Mouse (Mus musculus) heart, embryonic 13.5 days (tissue): ENCODE measurements around the gene Wdr61. TPM values are rescaled to one million over a fixed set of nuclear protein-coding genes. Genes with fewer than 3 reads are reported as not detected.

Experiments used
- ATAC-seq: fragments of 200-750 bp; cut with Nextera tagmentation; 2 replicates; pipeline ENCODE4 v1.8.0; 2017; ENCODE audit warnings: moderate TSS enrichment; ENCODE audit not compliant: insufficient number of reproducible peaks, low FRiP score, low TSS enrichment; ENCODE audit errors: extremely low read depth
- H3K27ac ChIP-seq: fragments of 300-500 bp; sonication (generic); replicated peaks from 2 replicates; pipeline ENCODE4 v1.5.1; 2015; ENCODE audit warnings: moderate library complexity, mild to moderate bottlenecking, inconsistent platforms
- H3K27me3 ChIP-seq: fragments of 300-500 bp; sonication (generic); replicated peaks from 2 replicates; pipeline ENCODE4 v1.6.1; 2015; ENCODE audit warnings: mild to moderate bottlenecking, inconsistent platforms
- H3K36me3 ChIP-seq: fragments of 300-500 bp; sonication (generic); 2 replicates; pipeline ENCODE4 v1.6.1; 2015; ENCODE audit warnings: mild to moderate bottlenecking, inconsistent platforms
- H3K4me1 ChIP-seq: fragments of 300-500 bp; sonication (generic); 2 replicates; pipeline ENCODE4 v1.6.1; 2015; ENCODE audit warnings: inconsistent platforms
- H3K4me2 ChIP-seq: fragments of 300-500 bp; sonication (generic); 2 replicates; pipeline ENCODE4 v1.6.1; 2015; ENCODE audit warnings: inconsistent platforms, mild to moderate bottlenecking, moderate library complexity
- H3K4me3 ChIP-seq: fragments of 300-500 bp; sonication (generic); 2 replicates; pipeline ENCODE4 v1.5.1; 2015; ENCODE audit warnings: moderate library complexity, mild to moderate bottlenecking, inconsistent platforms
- H3K9ac ChIP-seq: fragments of 300-500 bp; sonication (generic); 2 replicates; pipeline ENCODE4 v1.6.1; 2015; ENCODE audit warnings: inconsistent platforms, mild to moderate bottlenecking, moderate library complexity
- H3K9me3 ChIP-seq: fragments of 300-500 bp; sonication (generic); 2 replicates; pipeline ENCODE4 v1.6.1; 2016; ENCODE audit warnings: inconsistent platforms
- WGBS: fragments of 180-500 bp; shearing (Covaris S2); methylation state at CpG from one replicate; pipeline ENCODE4 v1.1.7; 2015; ENCODE audit warnings: mixed read lengths; 5-methylcytosine and 5-hydroxymethylcytosine counted together
- polyA plus RNA-seq: library from polyadenylated mRNA; unstranded; fragments of >200 nt; fragmentation: Nextera tagmentation; extraction: Ambion mirVana; gene quantifications from 2 replicates; pipeline ENCODE4 v1.2.1, GENCODE M21; 2015

The Wdr61 gene
- 91.9 and 102 TPM in 2 replicates for polyA plus RNA-seq

- whole genome bisulfite sequencing: under 1% methylated on average over 32 of the region's 32 CpGs
- H3K9me3 ChIP-seq: no peaks in the 10 kb centered on the region
- H3K4me2 ChIP-seq: peak within 1 kb of the TSS; percentile 78
- H3K27ac ChIP-seq: peak within 1 kb of the TSS; percentile 66; the same call in 1 of the 2 replicates
- peak within 1 kb of the TSS; percentile 91 for H3K9ac ChIP-seq
- peaks cover 19% of the 10 kb centered on the region for H3K4me1 ChIP-seq
- ATAC-seq: peak; percentile 98
- peak within 1 kb of the TSS; percentile 86 for H3K4me3 ChIP-seq
- H3K27me3 ChIP-seq: no peaks in the 10 kb centered on the region; the same call in 1 of the 2 replicates
- H3K36me3 ChIP-seq: peaks cover 20% of the 10 kb centered on the region
These were observed at the start of gene Wdr61 for GRCm38 (mm10) chr9:54733921-54734638. TSS of gene Wdr61 (minus strand) at chr9:54734519.

GRCm38 (mm10) chr9:54784003-54784402 lies 49.7 kb upstream of the Wdr61 start:
- Histone ChIP-seq H3K4me2 (no peak overlapping the region), H3K27me3 (peaks cover 6% of the 10 kb centered on the region; the same call in 1 of the 2 replicates), H3K9ac (no peak overlapping the region), H3K4me1 (peaks cover 50% of the 10 kb centered on the region), H3K9me3 (no peaks in the 10 kb centered on the region), H3K27ac (peak overlapping the region; percentile 69), H3K4me3 (no peak overlapping the region), H3K36me3 (no peaks in the 10 kb centered on the region)
- ATAC-seq: peak; percentile 76; the same call in 1 of the 2 replicates
- WGBS: 21% methylated on average over 3 of the region's 3 CpGs

- no peak overlapping the region for H3K9ac ChIP-seq
- H3K4me3 ChIP-seq: no peak overlapping the region
- no peak for ATAC-seq
- 74% methylated on average over 15 of the region's 15 CpGs for WGBS
- H3K4me1 ChIP-seq: peaks cover 42% of the 10 kb centered on the region
- H3K9me3 ChIP-seq: no peaks in the 10 kb centered on the region
- H3K36me3 ChIP-seq: no peaks in the 10 kb centered on the region
- H3K27me3 ChIP-seq: peaks cover 6% of the 10 kb centered on the region; the same call in 1 of the 2 replicates
- no peak overlapping the region for H3K4me2 ChIP-seq
- no peak overlapping the region for H3K27ac ChIP-seq
These were observed 48.2 kb upstream of the Wdr61 start for GRCm38 (mm10) chr9:54782504-54782903.

GRCm38 (mm10) chr9:54779280-54779679 lies 45.0 kb upstream of the Wdr61 start:
- 88% methylated on average over 8 of the region's 8 CpGs for WGBS
- no peak overlapping the region for H3K9ac ChIP-seq
- no peak overlapping the region for H3K27ac ChIP-seq
- H3K36me3 ChIP-seq: no peaks in the 10 kb centered on the region
- H3K9me3 ChIP-seq: no peaks in the 10 kb centered on the region
- H3K4me3 ChIP-seq: no peak overlapping the region
- H3K27me3 ChIP-seq: peaks cover 20% of the 10 kb centered on the region
- no peak overlapping the region for H3K4me2 ChIP-seq
- peaks cover 23% of the 10 kb centered on the region for H3K4me1 ChIP-seq
- no peak for ATAC-seq

- Histone ChIP-seq H3K9me3 (no peaks in the 10 kb centered on the region), H3K27me3 (peaks cover 25% of the 10 kb centered on the region), H3K4me3 (no peak overlapping the region), H3K4me1 (peaks cover 22% of the 10 kb centered on the region), H3K27ac (no peak overlapping the region), H3K9ac (no peak overlapping the region), H3K36me3 (no peaks in the 10 kb centered on the region), H3K4me2 (no peak overlapping the region)
- no peak for ATAC-seq
- WGBS: 83% methylated on average over 13 of the region's 13 CpGs
These were observed 42.2 kb upstream of the Wdr61 start for GRCm38 (mm10) chr9:54776451-54776982.

- no peak for ATAC-seq
- H3K4me2 ChIP-seq: no peak overlapping the region
- 70% methylated on average over 11 of the region's 11 CpGs for WGBS
- H3K4me1 ChIP-seq: peaks cover 30% of the 10 kb centered on the region
- H3K9ac ChIP-seq: no peak overlapping the region
- H3K27me3 ChIP-seq: peaks cover 75% of the 10 kb centered on the region
- no peak overlapping the region for H3K4me3 ChIP-seq
- H3K27ac ChIP-seq: no peak overlapping the region
- H3K36me3 ChIP-seq: no peaks in the 10 kb centered on the region
- no peaks in the 10 kb centered on the region for H3K9me3 ChIP-seq
These were observed 35.9 kb upstream of the Wdr61 start for GRCm38 (mm10) chr9:54770140-54770780.

GRCm38 (mm10) chr9:54765336-54766085 lies 31.2 kb upstream of the Wdr61 start:
- no peak for ATAC-seq
- WGBS: under 1% methylated on average over 41 of the region's 41 CpGs
- H3K9ac ChIP-seq: peak overlapping the region; percentile 54

GRCm38 (mm10) chr9:54764561-54765217 lies 30.4 kb upstream of the Wdr61 start, which contains the start of gene Crabp1:
TSS of gene Crabp1 (plus strand) at chr9:54764748.
- H3K4me2 ChIP-seq: peak within 1 kb of the TSS; percentile 79
- H3K9me3 ChIP-seq: no peaks in the 10 kb centered on the region
- H3K27ac ChIP-seq: no peak within 1 kb of the TSS
- H3K36me3 ChIP-seq: no peaks in the 10 kb centered on the region
- peaks cover 92% of the 10 kb centered on the region for H3K27me3 ChIP-seq
- peaks cover 24% of the 10 kb centered on the region for H3K4me1 ChIP-seq
- peak within 1 kb of the TSS; percentile 54 for H3K9ac ChIP-seq
- WGBS: 1% methylated on average over 38 of the region's 45 CpGs
- ATAC-seq: no peak
- H3K4me3 ChIP-seq: peak within 1 kb of the TSS; percentile 53

More at GRCm38 (mm10) chr9:54765336-54766085, 31.2 kb upstream of the Wdr61 start:
- H3K27ac ChIP-seq: no peak overlapping the region
- peak overlapping the region; percentile 53 for H3K4me3 ChIP-seq
- no peaks in the 10 kb centered on the region for H3K36me3 ChIP-seq
- peaks cover 18% of the 10 kb centered on the region for H3K4me1 ChIP-seq
- peak overlapping the region; percentile 79 for H3K4me2 ChIP-seq
- no peaks in the 10 kb centered on the region for H3K9me3 ChIP-seq
- peaks cover 99% of the 10 kb centered on the region for H3K27me3 ChIP-seq

- no peak for ATAC-seq
- Histone ChIP-seq H3K4me1 (peaks cover 30% of the 10 kb centered on the region), H3K4me3 (peak overlapping the region; percentile 53), H3K36me3 (no peaks in the 10 kb centered on the region), H3K9ac (0 out of 2 replicates have a peak overlapping the region, but pooled peaks have one; percentile 54), H3K27ac (no peak overlapping the region), H3K9me3 (no peaks in the 10 kb centered on the region), H3K27me3 (peaks cover 88% of the 10 kb centered on the region), H3K4me2 (peak overlapping the region; percentile 79)
- WGBS: 27% methylated on average over 12 of the region's 12 CpGs
These were observed 29.8 kb upstream of the Wdr61 start for GRCm38 (mm10) chr9:54764091-54764490.

GRCm38 (mm10) chr9:54759592-54759991 lies 25.3 kb upstream of the Wdr61 start:
- no peak for ATAC-seq

More at GRCm38 (mm10) chr9:54759592-54759991, 25.3 kb upstream of the Wdr61 start:
- WGBS: 53% methylated on average over 6 of the region's 6 CpGs
- Histone ChIP-seq H3K36me3 (no peaks in the 10 kb centered on the region), H3K9me3 (no peaks in the 10 kb centered on the region), H3K4me3 (no peak overlapping the region), H3K27me3 (peaks cover 54% of the 10 kb centered on the region), H3K27ac (no peak overlapping the region), H3K4me1 (peaks cover 16% of the 10 kb centered on the region), H3K9ac (0 out of 2 replicates have a peak overlapping the region, but pooled peaks have one; percentile 19), H3K4me2 (no peak overlapping the region)
